In genomic region chr11:98836651-98837141, GRCm38 (mm10) we compare ENCODE assay signal across 8 mouse cellular contexts. TPM values are rescaled to one million over a fixed set of nuclear protein-coding genes. Genes with fewer than 3 reads are reported as not detected.
A peak's percentile ranks its signal among the peaks of the same experiment; 100 is the strongest.
DNase-seq lines count a peak whose midpoint lies in the region; ATAC-seq lines count a peak whose summit lies in the region.

Rapgefl1 (plus strand) TSS chr11:98836785.

- H3K9me3 ChIP-seq in hindbrain, embryonic 11.5 days (ENCODE audit: control insufficient read depth, low read length), result no peaks in the 10 kb centered on the region

- no peaks in the 10 kb centered on the region for H3K4me1 ChIP-seq in hindbrain, embryonic 11.5 days (replicated peaks; ENCODE audit: control insufficient read depth, insufficient read depth, low read length)

- H3K9ac ChIP-seq in hindbrain, embryonic 11.5 days (ENCODE audit: low read depth, low read length), result peak within 1 kb of the TSS; percentile 66

- peak within 1 kb of the TSS; percentile 67; the same call in 1 of the 2 replicates for H3K27ac ChIP-seq in hindbrain, embryonic 11.5 days (ENCODE audit: low read depth, low read length)

- H3K36me3 ChIP-seq in hindbrain, embryonic 11.5 days (ENCODE audit: control insufficient read depth, insufficient read depth, low read length), result peaks cover 7% of the 10 kb centered on the region; the same call in 1 of the 2 replicates

- peak; percentile 86 for DNase-seq in NIH3T3 (ENCODE audit: low read depth)
- DNase-seq in cerebellum, adult 9-10 months, result peak; percentile 85
- peak; percentile 87 for DNase-seq in hindbrain, embryonic 11.5 days (ENCODE audit: low spot score)
- peak; percentile 70 to 75 for DNase-seq in layer of hippocampus, postnatal 25 days (ENCODE audit: extremely low spot score in 1 of 2, low spot score in 1 of 2)
- DNase-seq in lung, postnatal 25 days (ENCODE audit: low spot score), result peak; percentile 75
- DNase-seq in retina, embryonic 14.5 days (ENCODE audit: low spot score), result peak; percentile 86
- DNase-seq in thymus, postnatal 36 days, result peak; percentile 80 to 84

- ATAC-seq in frontal cortex, adult (ENCODE audit: low TSS enrichment), result peak; percentile 54; the same call in 1 of the 2 replicates
- ATAC-seq in hindbrain, embryonic 11.5 days (ENCODE audit: low FRiP score), result peak; percentile 87

- peak within 1 kb of the TSS; percentile 53 for H3K4me3 ChIP-seq in hindbrain, embryonic 11.5 days (ENCODE audit: low read depth, low read length)

- WGBS in hindbrain, embryonic 11.5 days, result under 1% methylated on average over 37 of the region's 48 CpGs

- peak within 1 kb of the TSS; percentile 98 for H3K4me2 ChIP-seq in hindbrain, embryonic 11.5 days (replicated peaks; ENCODE audit: low read depth, low read length)

- H3K27me3 ChIP-seq in hindbrain, embryonic 11.5 days (ENCODE audit: control insufficient read depth, insufficient read depth, low read length), result peaks cover 8% of the 10 kb centered on the region; the same call in 1 of the 2 replicates

RNA-seq across cellular contexts. Expression of gene Rapgefl1, which starts in this region (rescaled TPM):
- 2.0 and 2.2 TPM in 2 replicates for polyA plus RNA-seq in hindbrain, embryonic 11.5 days (2014; fragmentation: Nextera tagmentation; extraction: Ambion mirVana)
- 100 to 1,000 TPM; 185 to 222 TPM for total RNA-seq in layer of hippocampus, postnatal 25 days (2021)

Comparison
In these comparisons a context has a peak if more than half of its experiments do, and no peak if none do; other contexts are left out.
1. Peak in every context shown above with its lines: DNase-seq, ATAC-seq, H3K4me3 ChIP-seq and H3K27ac ChIP-seq.